Mouse (Mus musculus): Measurements from ENCODE around the gene Nek5.
"Not testable (repeated sequence)": the region's sequence is repeated elsewhere in the genome, so short reads cannot be mapped to it uniquely, and the experiment has no call there.

The Nek5 gene

GRCm38 (mm10) chr8:22124220-22125152, at the start of gene Nek5:
Gene Nek5, minus strand, starts transcription at chr8:22125053.
- DNase-seq (ENCODE audit: low spot score), result peak; percentile 85

- DNase-seq (ENCODE audit: low spot score), result no peak
Observed at GRCm38 (mm10) chr8:22169167-22169566, 44.3 kb upstream of the Nek5 start.

- peak; percentile 92 for DNase-seq (ENCODE audit: low spot score)
Observed at GRCm38 (mm10) chr8:22166080-22166603, 41.3 kb upstream of the Nek5 start, which contains the start of gene Nek3. Gene Nek3, minus strand, starts transcription at chr8:22166435.

- DNase-seq (ENCODE audit: low spot score), result peak; percentile 8
Observed at GRCm38 (mm10) chr8:22165251-22166079, 40.6 kb upstream of the Nek5 start.

- no peak for DNase-seq (ENCODE audit: low spot score)
Observed at GRCm38 (mm10) chr8:22164431-22164830, 39.6 kb upstream of the Nek5 start.

- DNase-seq (ENCODE audit: low spot score), result no peak
Observed at GRCm38 (mm10) chr8:22162206-22162605, 37.4 kb upstream of the Nek5 start.

GRCm38 (mm10) chr8:22150345-22150663, 25.5 kb upstream of the Nek5 start:
- no peak for DNase-seq (ENCODE audit: low spot score)

GRCm38 (mm10) chr8:22149643-22150344, 24.9 kb upstream of the Nek5 start:
- no peak for DNase-seq (ENCODE audit: low spot score)

GRCm38 (mm10) chr8:22148367-22148740, 23.5 kb upstream of the Nek5 start:
- no peak for DNase-seq (ENCODE audit: low spot score)

- DNase-seq (ENCODE audit: low spot score), result no peak
Observed at GRCm38 (mm10) chr8:22147706-22148366, 23.0 kb upstream of the Nek5 start.

- no peak for DNase-seq (ENCODE audit: low spot score)
Observed at GRCm38 (mm10) chr8:22145831-22146230, 21.0 kb upstream of the Nek5 start.

- DNase-seq (ENCODE audit: low spot score), result no peak
Observed at GRCm38 (mm10) chr8:22143764-22144491, 19.1 kb upstream of the Nek5 start.

GRCm38 (mm10) chr8:22142592-22142991, 17.7 kb upstream of the Nek5 start:
- DNase-seq (ENCODE audit: low spot score), result no peak

- DNase-seq (ENCODE audit: low spot score), result no peak
Observed at GRCm38 (mm10) chr8:22141836-22142385, 17.1 kb upstream of the Nek5 start.

GRCm38 (mm10) chr8:22136462-22136861, 11.6 kb upstream of the Nek5 start:
- DNase-seq (ENCODE audit: low spot score), result not testable (repeated sequence)

GRCm38 (mm10) chr8:22134750-22135135, 9.9 kb upstream of the Nek5 start:
- DNase-seq (ENCODE audit: low spot score), result no peak

- no peak for DNase-seq (ENCODE audit: low spot score)
Observed at GRCm38 (mm10) chr8:22134078-22134749, 9.4 kb upstream of the Nek5 start.

GRCm38 (mm10) chr8:22132062-22132461, 7.2 kb upstream of the Nek5 start:
- no peak for DNase-seq (ENCODE audit: low spot score)

- DNase-seq (ENCODE audit: low spot score), result no peak
Observed at GRCm38 (mm10) chr8:22107020-22107419, 17.8 kb downstream of the Nek5 start.

GRCm38 (mm10) chr8:22091568-22091967, 33.3 kb downstream of the Nek5 start:
- DNase-seq (ENCODE audit: low spot score), result peak; percentile 59

Measured in embryo, embryonic 10 days (tissue).